Mouse (Mus musculus): Measurements from ENCODE around the gene Fam71e1. TPM values are rescaled to one million over a fixed set of nuclear protein-coding genes. Genes with fewer than 3 reads are reported as not detected.

The Fam71e1 gene
- polyA plus RNA-seq, 1 experiment from 2014 or later, result 9.2 TPM

GRCm38 (mm10) chr7:44494681-44495080 is 1.7 kb upstream of the Fam71e1 start:
- Histone ChIP-seq H3K9ac (ENCODE audit: low read length) (no peak overlapping the region), H3K27me3 (ENCODE audit: control insufficient read depth, insufficient read depth, low read length) (0 out of 2 replicates have a peak, but pooled peaks cover 4% of the 10 kb centered on the region), H3K4me2 (ENCODE audit: low read length) (no peak overlapping the region), H3K9me3 (ENCODE audit: control insufficient read depth, low read length) (no peaks in the 10 kb centered on the region), H3K27ac (replicated peaks in 1 of 2; ENCODE audit: control insufficient read depth in 1 of 2, insufficient read depth in 1 of 2, low read depth in 2 of 2, low read length in 2 of 2) (no peak overlapping the region), H3K4me1 (ENCODE audit: control insufficient read depth in 2 of 2, insufficient read depth in 2 of 2, low read length in 2 of 2) (peaks cover 9 to 13% of the 10 kb centered on the region in 2 experiments), H3K4me3 (ENCODE audit: control insufficient read depth in 1 of 2, insufficient read depth in 1 of 2, low read depth in 1 of 2, low read length in 2 of 2) (no peak overlapping the region), H3K36me3 (ENCODE audit: control insufficient read depth, insufficient read depth, low read length) (peaks cover 46% of the 10 kb centered on the region)
- WGBS, result 87% methylated on average over 12 of the region's 12 CpGs
- ATAC-seq (ENCODE audit: insufficient number of reproducible peaks, insufficient read depth, low FRiP score, low read depth), result no peak

DNA sequence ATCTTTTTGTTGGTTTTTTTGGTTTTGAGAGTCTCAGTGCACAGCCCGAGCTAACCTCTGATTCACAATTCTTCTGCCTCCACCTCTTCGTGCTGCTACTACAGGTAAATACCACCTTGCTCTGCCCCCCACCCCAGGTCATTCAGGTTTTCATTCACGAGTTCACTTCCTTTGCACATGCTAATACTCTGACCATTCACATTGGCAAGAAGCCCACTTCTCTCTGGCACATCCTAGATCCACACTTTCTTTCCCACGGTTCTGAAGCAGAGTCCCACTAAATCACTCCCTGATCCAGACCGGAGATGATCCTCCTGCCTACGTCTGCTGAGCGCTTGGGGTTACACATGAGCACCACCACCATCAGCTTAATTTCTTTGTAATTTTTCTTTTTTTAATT is 1.3 kb upstream of the Fam71e1 start:
- no peak overlapping the region for H3K27ac ChIP-seq (replicated peaks in 1 of 2; ENCODE audit: control insufficient read depth in 1 of 2, insufficient read depth in 1 of 2, low read depth in 2 of 2, low read length in 2 of 2)
- H3K4me1 ChIP-seq (ENCODE audit: control insufficient read depth in 2 of 2, insufficient read depth in 2 of 2, low read length in 2 of 2), result peaks cover 9 to 11% of the 10 kb centered on the region in 2 experiments
- H3K36me3 ChIP-seq (ENCODE audit: control insufficient read depth, insufficient read depth, low read length), result peaks cover 42% of the 10 kb centered on the region
- H3K4me3 ChIP-seq (ENCODE audit: control insufficient read depth in 1 of 2, insufficient read depth in 1 of 2, low read depth in 1 of 2, low read length in 2 of 2), result peak overlapping the region in 1 of 2 experiments; percentile 76; a peak in 1 of 4 replicates
- WGBS, result 85% methylated on average over 7 of the region's 7 CpGs
- H3K9me3 ChIP-seq (ENCODE audit: control insufficient read depth, low read length), result no peaks in the 10 kb centered on the region
- H3K9ac ChIP-seq (ENCODE audit: low read length), result peak overlapping the region; percentile 83
- ATAC-seq (ENCODE audit: insufficient number of reproducible peaks, insufficient read depth, low FRiP score, low read depth), result no peak
- 0 out of 2 replicates have a peak, but pooled peaks cover 7% of the 10 kb centered on the region for H3K27me3 ChIP-seq (ENCODE audit: control insufficient read depth, insufficient read depth, low read length)
- peak overlapping the region; percentile 85 for H3K4me2 ChIP-seq (ENCODE audit: low read length)

GRCm38 (mm10) chr7:44496771-44497109 is 359 bp downstream of the Fam71e1 start:
- peak overlapping the region; percentile 85 for H3K4me2 ChIP-seq (ENCODE audit: low read length)
- H3K4me1 ChIP-seq (ENCODE audit: control insufficient read depth in 2 of 2, insufficient read depth in 2 of 2, low read length in 2 of 2), result peaks cover 7 to 8% of the 10 kb centered on the region in 2 experiments
- peak overlapping the region; percentile 83 for H3K9ac ChIP-seq (ENCODE audit: low read length)
- H3K4me3 ChIP-seq (ENCODE audit: control insufficient read depth in 1 of 2, insufficient read depth in 1 of 2, low read depth in 1 of 2, low read length in 2 of 2), result peak overlapping the region; percentile 69 to 76
- H3K9me3 ChIP-seq (ENCODE audit: control insufficient read depth, low read length), result no peaks in the 10 kb centered on the region
- peaks cover 9% of the 10 kb centered on the region; the same call in 1 of the 2 replicates for H3K27me3 ChIP-seq (ENCODE audit: control insufficient read depth, insufficient read depth, low read length)
- H3K27ac ChIP-seq (replicated peaks in 1 of 2; ENCODE audit: control insufficient read depth in 1 of 2, insufficient read depth in 1 of 2, low read depth in 2 of 2, low read length in 2 of 2), result peak overlapping the region; percentile 66 to 91
- WGBS, result 1% methylated on average over 25 of the region's 26 CpGs
- ATAC-seq (ENCODE audit: insufficient number of reproducible peaks, insufficient read depth, low FRiP score, low read depth), result no peak
- H3K36me3 ChIP-seq (ENCODE audit: control insufficient read depth, insufficient read depth, low read length), result peaks cover 25% of the 10 kb centered on the region

- ATAC-seq (ENCODE audit: insufficient number of reproducible peaks, insufficient read depth, low FRiP score, low read depth), result no peak
- H3K27me3 ChIP-seq (ENCODE audit: control insufficient read depth, insufficient read depth, low read length), result peaks cover 9% of the 10 kb centered on the region; the same call in 1 of the 2 replicates
- H3K4me3 ChIP-seq (ENCODE audit: control insufficient read depth in 1 of 2, insufficient read depth in 1 of 2, low read depth in 1 of 2, low read length in 2 of 2), result 0 out of 4 replicates have a peak overlapping the region, but pooled peaks of 1 of the 2 experiments have one; percentile 76
- H3K9ac ChIP-seq (ENCODE audit: low read length), result no peak overlapping the region
- peak overlapping the region; percentile 85 for H3K4me2 ChIP-seq (ENCODE audit: low read length)
- H3K9me3 ChIP-seq (ENCODE audit: control insufficient read depth, low read length), result no peaks in the 10 kb centered on the region
- H3K36me3 ChIP-seq (ENCODE audit: control insufficient read depth, insufficient read depth, low read length), result peaks cover 18% of the 10 kb centered on the region; the same call in 1 of the 2 replicates
- H3K4me1 ChIP-seq (ENCODE audit: control insufficient read depth in 2 of 2, insufficient read depth in 2 of 2, low read length in 2 of 2), result peaks cover 7 to 8% of the 10 kb centered on the region in 2 experiments
- H3K27ac ChIP-seq (replicated peaks in 1 of 2; ENCODE audit: control insufficient read depth in 1 of 2, insufficient read depth in 1 of 2, low read depth in 2 of 2, low read length in 2 of 2), result no peak overlapping the region
- 84% methylated on average over 10 of the region's 10 CpGs for WGBS
Observed at GRCm38 (mm10) chr7:44497361-44498055, 1.1 kb downstream of the Fam71e1 start.

DNA sequence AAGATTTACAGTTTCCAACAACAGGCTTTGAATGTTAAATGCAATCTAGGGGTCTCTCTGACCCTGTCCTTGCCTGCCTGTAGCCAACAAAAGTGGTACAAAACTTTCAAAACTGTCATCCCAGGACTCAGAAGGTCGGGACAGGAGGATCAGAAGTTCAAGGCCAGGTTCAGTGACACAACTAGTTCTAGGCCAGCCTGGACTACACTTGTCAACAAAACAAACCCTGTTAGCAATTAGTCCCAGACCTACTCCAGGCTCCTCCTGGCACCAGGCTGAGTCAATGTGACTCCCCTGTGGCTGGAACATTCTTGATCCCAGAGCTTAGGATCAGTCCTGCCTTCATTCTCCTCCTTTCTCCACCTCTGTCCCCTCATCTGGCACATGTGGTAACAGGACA is 2.5 kb downstream of the Fam71e1 start:
- H3K27ac ChIP-seq (replicated peaks in 1 of 2; ENCODE audit: control insufficient read depth in 1 of 2, insufficient read depth in 1 of 2, low read depth in 2 of 2, low read length in 2 of 2), result no peak overlapping the region
- H3K36me3 ChIP-seq (ENCODE audit: control insufficient read depth, insufficient read depth, low read length), result peaks cover 7% of the 10 kb centered on the region; the same call in 1 of the 2 replicates
- no peak for ATAC-seq (ENCODE audit: insufficient number of reproducible peaks, insufficient read depth, low FRiP score, low read depth)
- peaks cover 9% of the 10 kb centered on the region; the same call in 1 of the 2 replicates for H3K27me3 ChIP-seq (ENCODE audit: control insufficient read depth, insufficient read depth, low read length)
- H3K4me3 ChIP-seq (ENCODE audit: control insufficient read depth in 1 of 2, insufficient read depth in 1 of 2, low read depth in 1 of 2, low read length in 2 of 2), result no peak overlapping the region
- no peak overlapping the region for H3K9ac ChIP-seq (ENCODE audit: low read length)
- no peaks in the 10 kb centered on the region for H3K9me3 ChIP-seq (ENCODE audit: control insufficient read depth, low read length)
- H3K4me2 ChIP-seq (ENCODE audit: low read length), result no peak overlapping the region
- H3K4me1 ChIP-seq (ENCODE audit: control insufficient read depth in 2 of 2, insufficient read depth in 2 of 2, low read length in 2 of 2), result peaks cover 7 to 8% of the 10 kb centered on the region in 2 experiments
- WGBS, result 70% methylated on average over 1 of the region's 1 CpGs

- H3K27ac ChIP-seq (replicated peaks in 1 of 2; ENCODE audit: control insufficient read depth in 1 of 2, insufficient read depth in 1 of 2, low read depth in 2 of 2, low read length in 2 of 2), result no peak overlapping the region
- 38% methylated on average over 20 of the region's 20 CpGs for WGBS
- no peak overlapping the region for H3K4me2 ChIP-seq (ENCODE audit: low read length)
- no peaks in the 10 kb centered on the region for H3K36me3 ChIP-seq (ENCODE audit: control insufficient read depth, insufficient read depth, low read length)
- H3K9ac ChIP-seq (ENCODE audit: low read length), result no peak overlapping the region
- H3K4me3 ChIP-seq (ENCODE audit: control insufficient read depth in 1 of 2, insufficient read depth in 1 of 2, low read depth in 1 of 2, low read length in 2 of 2), result no peak overlapping the region
- no peaks in the 10 kb centered on the region for H3K9me3 ChIP-seq (ENCODE audit: control insufficient read depth, low read length)
- peaks cover 9% of the 10 kb centered on the region; the same call in 1 of the 2 replicates for H3K27me3 ChIP-seq (ENCODE audit: control insufficient read depth, insufficient read depth, low read length)
- ATAC-seq (ENCODE audit: insufficient number of reproducible peaks, insufficient read depth, low FRiP score, low read depth), result no peak
- peaks cover 6 to 8% of the 10 kb centered on the region in 2 experiments for H3K4me1 ChIP-seq (ENCODE audit: control insufficient read depth in 2 of 2, insufficient read depth in 2 of 2, low read length in 2 of 2)
Observed at GRCm38 (mm10) chr7:44500046-44500445, 3.7 kb downstream of the Fam71e1 start.

- Histone ChIP-seq H3K27me3 (ENCODE audit: control insufficient read depth, insufficient read depth, low read length) (peaks cover 9% of the 10 kb centered on the region; the same call in 1 of the 2 replicates), H3K4me2 (ENCODE audit: low read length) (no peak overlapping the region), H3K36me3 (ENCODE audit: control insufficient read depth, insufficient read depth, low read length) (no peaks in the 10 kb centered on the region), H3K4me1 (ENCODE audit: control insufficient read depth in 2 of 2, insufficient read depth in 2 of 2, low read length in 2 of 2) (no peaks in the 10 kb centered on the region), H3K27ac (replicated peaks in 1 of 2; ENCODE audit: control insufficient read depth in 1 of 2, insufficient read depth in 1 of 2, low read depth in 2 of 2, low read length in 2 of 2) (no peak overlapping the region), H3K9ac (ENCODE audit: low read length) (no peak overlapping the region), H3K4me3 (ENCODE audit: control insufficient read depth in 1 of 2, insufficient read depth in 1 of 2, low read depth in 1 of 2, low read length in 2 of 2) (no peak overlapping the region), H3K9me3 (ENCODE audit: control insufficient read depth, low read length) (no peaks in the 10 kb centered on the region)
- no peak for ATAC-seq (ENCODE audit: insufficient number of reproducible peaks, insufficient read depth, low FRiP score, low read depth)
- WGBS, result 32% methylated on average over 5 of the region's 5 CpGs
Observed at GRCm38 (mm10) chr7:44501563-44502115, 5.3 kb downstream of the Fam71e1 start.
